Mouse (Mus musculus) Muller cell, postnatal 12 days (primary cell): ENCODE results near the gene Crisp4.

ENCODE experiments used
- DNase-seq: peaks from one replicate; pipeline ENCODE4 v3.0.0-alpha.2; 2015; ENCODE audit errors: inconsistent ontology term

Crisp4 gene

GRCm38 (mm10) chr1:18145802-18146201 lies at the start of gene Crisp4:
Crisp4 (minus strand) TSS chr1:18145902.
- DNase-seq = no peak

GRCm38 (mm10) chr1:18191719-18192118 lies 46.0 kb upstream of the Crisp4 start:
- DNase-seq = no peak

GRCm38 (mm10) chr1:18190714-18191712 lies 45.3 kb upstream of the Crisp4 start:
- no peak for DNase-seq

DNA sequence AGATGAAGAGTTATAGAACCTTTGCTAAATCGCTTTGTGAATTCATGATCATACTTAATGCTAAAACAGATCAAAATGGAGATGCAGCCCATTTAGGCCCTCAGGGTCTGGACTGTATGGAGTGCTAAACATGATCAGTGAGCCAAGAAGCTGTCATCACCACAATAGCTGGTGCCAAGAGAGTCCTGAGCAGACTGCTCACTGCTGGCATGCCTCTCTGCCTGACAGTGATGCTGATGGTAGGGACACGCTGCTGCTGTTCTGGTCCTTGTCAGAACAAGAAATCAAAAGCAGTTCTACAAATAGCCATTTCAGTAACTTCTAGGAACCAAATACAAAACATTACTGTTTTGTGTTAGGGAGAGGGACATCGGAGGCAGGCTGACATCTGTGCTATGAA lies 35.5 kb upstream of the Crisp4 start:
- no peak for DNase-seq

GRCm38 (mm10) chr1:18170573-18170972 lies 24.9 kb upstream of the Crisp4 start:
- no peak for DNase-seq

DNA sequence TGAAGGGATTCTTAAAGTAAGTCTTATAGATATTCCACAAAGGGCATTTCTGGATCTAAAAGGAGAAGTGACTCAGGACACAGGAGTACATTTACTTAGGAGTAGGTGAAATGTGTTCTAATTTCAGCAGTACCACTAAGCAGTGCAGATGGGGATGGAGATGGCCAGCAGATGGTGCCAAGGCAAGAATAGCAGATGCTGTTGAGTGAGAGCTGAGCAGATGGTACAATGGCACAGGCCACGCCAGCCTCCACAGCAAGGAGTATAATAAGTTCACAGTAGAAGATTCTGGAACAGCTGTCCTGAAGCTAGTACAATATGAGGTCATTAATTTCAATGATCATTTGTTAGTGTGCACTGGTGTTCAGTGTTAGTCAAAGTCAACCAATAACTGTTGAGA lies 22.6 kb upstream of the Crisp4 start:
- DNase-seq = no peak

GRCm38 (mm10) chr1:18159082-18159481 lies 13.4 kb upstream of the Crisp4 start:
- DNase-seq = no peak

DNA sequence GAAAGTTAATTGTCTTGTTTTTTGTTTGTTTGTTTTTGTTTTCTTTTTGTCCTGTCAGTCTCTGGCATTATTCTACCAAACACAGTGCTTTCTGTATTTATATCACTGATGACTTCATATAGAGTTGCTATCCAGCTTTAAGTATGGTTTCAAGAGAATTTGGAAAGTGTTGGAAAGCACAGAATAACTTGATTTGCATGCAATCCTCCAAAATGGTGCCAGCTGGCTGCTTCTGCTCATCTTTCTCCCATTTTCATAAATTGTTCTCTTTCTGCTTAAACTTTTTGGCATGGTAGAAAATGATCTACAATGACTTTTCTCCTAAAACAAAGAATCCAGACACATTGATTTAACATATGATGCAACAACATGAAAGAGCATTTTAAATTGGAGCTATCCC lies 2.5 kb upstream of the Crisp4 start:
- DNase-seq = no peak

DNA sequence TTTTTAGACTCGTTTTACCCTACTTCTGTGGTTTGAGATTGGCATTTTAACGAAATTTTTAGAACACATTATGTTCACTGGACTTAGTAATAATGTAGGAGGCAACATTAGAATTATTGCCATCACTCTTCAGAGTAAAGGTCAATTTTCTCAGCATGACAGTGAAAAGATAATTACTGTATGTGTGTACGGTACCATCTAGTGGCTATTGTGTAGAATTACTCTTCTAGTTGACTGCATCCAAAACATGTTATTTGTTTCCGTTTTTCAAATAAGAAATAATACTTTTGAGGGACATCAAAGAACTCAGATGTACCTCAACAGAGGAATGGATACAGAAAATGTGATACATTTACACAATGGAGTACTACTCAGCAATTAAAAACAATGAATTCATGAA lies 14.0 kb downstream of the Crisp4 start:
- no peak for DNase-seq

- no peak for DNase-seq
These were observed 15.7 kb downstream of the Crisp4 start for GRCm38 (mm10) chr1:18129983-18130382.

DNA sequence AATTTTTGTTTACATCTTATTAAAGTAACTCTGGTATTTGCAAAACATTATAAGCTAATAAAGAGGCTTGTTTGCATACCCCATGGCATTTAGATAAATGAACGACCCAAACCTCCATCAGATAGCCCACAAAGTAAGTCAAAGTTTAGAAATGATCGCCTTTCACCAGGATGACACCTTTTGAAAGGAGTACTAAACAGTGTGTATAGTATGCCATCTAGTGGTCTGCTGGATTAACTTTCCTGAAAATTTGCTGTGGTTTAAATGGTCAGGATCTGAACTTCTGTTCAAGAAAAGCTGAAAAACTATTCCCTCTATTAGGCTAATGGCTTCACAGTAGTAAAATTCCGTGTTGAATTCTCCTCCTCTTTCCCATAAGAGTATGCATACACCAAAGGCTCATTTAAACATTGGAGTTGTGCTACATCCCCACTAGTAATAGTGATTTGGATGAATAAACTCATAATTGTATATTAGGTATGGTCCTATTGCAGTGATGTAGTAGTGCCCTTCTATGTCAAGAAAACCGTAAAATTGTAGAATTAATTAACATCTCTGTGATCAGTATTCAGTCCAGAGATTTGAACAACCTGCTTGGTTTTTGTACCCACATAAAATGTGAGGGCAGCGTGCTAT lies 38.9 kb downstream of the Crisp4 start:
- peak; percentile 43 for DNase-seq

DNA sequence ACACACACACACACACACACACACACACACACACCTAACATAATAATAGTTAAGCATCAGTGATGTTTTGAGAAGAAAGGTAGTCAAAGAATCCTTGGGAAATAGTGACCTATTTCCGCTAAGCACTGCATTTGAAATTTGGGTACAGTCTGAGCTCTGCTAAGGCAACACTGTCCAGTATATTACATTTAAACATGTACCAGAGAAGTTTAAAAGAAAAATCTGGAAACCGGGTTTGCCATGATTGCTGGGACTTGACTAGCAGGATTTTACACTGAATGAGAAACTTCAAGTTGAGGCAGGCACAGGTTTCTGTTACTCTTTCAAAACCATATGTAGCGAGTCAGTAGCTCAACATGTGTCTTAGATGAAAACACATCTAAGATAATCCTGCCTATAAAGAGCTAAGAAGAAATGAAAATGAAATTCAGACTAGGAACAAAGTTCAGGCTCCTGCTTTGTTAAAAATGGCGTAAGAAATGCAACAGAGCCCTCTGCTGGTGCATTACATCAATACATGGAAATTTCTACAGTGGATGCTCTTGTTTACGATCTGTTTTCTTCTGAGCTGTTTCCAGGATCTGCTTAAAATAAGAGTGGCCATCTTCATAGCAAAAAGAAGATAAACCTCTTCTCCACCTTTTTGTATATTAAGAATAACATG lies 39.7 kb downstream of the Crisp4 start:
- DNase-seq = peak; percentile 36

GRCm38 (mm10) chr1:18105029-18105865 lies 40.5 kb downstream of the Crisp4 start:
- DNase-seq = no peak
